Mouse (Mus musculus) thymus, adult 2 months (tissue): ENCODE data around the gene Alg5. TPM values are rescaled to one million over a fixed set of nuclear protein-coding genes. Genes with fewer than 3 reads are reported as not detected.
A peak's percentile ranks its signal among the peaks of the same experiment; 100 is the strongest.

Experiments used
- DNase-seq: peaks from one replicate; pipeline ENCODE4 v3.0.0; 2021
- H3K27ac ChIP-seq: fragments of 200-500 bp; 2 replicates; pipeline ENCODE4 v1.5.1; 2012; ENCODE audit warnings: low read length, control low read depth; ENCODE audit not compliant: control insufficient read depth, insufficient read depth
- H3K27me3 ChIP-seq: fragments of 200-500 bp; 2 replicates; pipeline ENCODE4 v1.6.1; 2012; ENCODE audit warnings: mild to moderate bottlenecking, low read length, moderate library complexity, mixed read lengths; ENCODE audit not compliant: control insufficient read depth, insufficient read depth
- H3K36me3 ChIP-seq: fragments of 200-500 bp; 2 replicates; pipeline ENCODE4 v1.6.1; 2012; ENCODE audit warnings: mild to moderate bottlenecking, low read length, moderate library complexity; ENCODE audit not compliant: control insufficient read depth, insufficient read depth
- H3K4me1 ChIP-seq: fragments of 200-500 bp; replicated peaks from 2 replicates; pipeline ENCODE4 v1.6.1; 2012; ENCODE audit warnings: low read length; ENCODE audit not compliant: control insufficient read depth, insufficient read depth
- H3K4me3 ChIP-seq: fragments of 200-500 bp; 2 replicates; pipeline ENCODE4 v1.5.1; 2012; ENCODE audit warnings: mild to moderate bottlenecking, low read length, control low read depth, moderate library complexity; ENCODE audit not compliant: control insufficient read depth, insufficient read depth
- CTCF ChIP-seq: fragments of 200-500 bp; IDR thresholded peaks from 2 replicates; pipeline ENCODE4 v1.5.1; 2012; ENCODE audit warnings: mild to moderate bottlenecking, control low read depth, low read length, moderate library complexity, borderline replicate concordance; ENCODE audit not compliant: control insufficient read depth, poor library complexity, insufficient read depth; ENCODE audit errors: extremely low read depth
- POLR2A ChIP-seq: fragments of 200-500 bp; IDR thresholded peaks from 2 replicates; pipeline ENCODE4 v1.6.1; 2012; ENCODE audit warnings: mild to moderate bottlenecking, low read length, control low read depth, moderate library complexity; ENCODE audit not compliant: control insufficient read depth, poor library complexity, insufficient read depth; ENCODE audit errors: extremely low read depth
- WGBS: fragments of 180-500 bp; shearing (Covaris S2); methylation state at CpG from one replicate; pipeline ENCODE4 v1.1.7; 2018; 5-methylcytosine and 5-hydroxymethylcytosine counted together
- polyA plus RNA-seq: library from polyadenylated mRNA; depleted of rRNA; stranded (reverse); fragments of >200 nt; gene quantifications from 2 replicates; pipeline ENCODE4 v1.2.3, GENCODE M21; 2012; rRNA removed

The Alg5 gene
- polyA plus RNA-seq, 1 experiment = 15.7 TPM

GRCm38 (mm10) chr3:54795379-54795778, 60.0 kb downstream of the Alg5 start:
- Histone ChIP-seq H3K27ac (no peak overlapping the region), H3K4me3 (no peak overlapping the region), H3K27me3 (no peaks in the 10 kb centered on the region), H3K4me1 (no peaks in the 10 kb centered on the region), H3K36me3 (no peaks in the 10 kb centered on the region)
- no peak for TF ChIP-seq CTCF
- TF ChIP-seq POLR2A = no peak
- 97% methylated on average over 5 of the region's 5 CpGs for WGBS
- peak; percentile 8 for DNase-seq

GRCm38 (mm10) chr3:54795806-54796205, 60.5 kb downstream of the Alg5 start:
- Histone ChIP-seq H3K4me1 (no peaks in the 10 kb centered on the region), H3K36me3 (no peaks in the 10 kb centered on the region), H3K27me3 (no peaks in the 10 kb centered on the region), H3K4me3 (no peak overlapping the region), H3K27ac (no peak overlapping the region)
- TF ChIP-seq CTCF (no peak), POLR2A (no peak)
- no peak for DNase-seq
- 92% methylated on average over 1 of the region's 1 CpGs for WGBS

- WGBS = 38% methylated on average over 16 of the region's 16 CpGs
- Histone ChIP-seq H3K4me1 (no peaks in the 10 kb centered on the region), H3K4me3 (no peak overlapping the region), H3K27me3 (no peaks in the 10 kb centered on the region), H3K36me3 (no peaks in the 10 kb centered on the region), H3K27ac (no peak overlapping the region)
- peak; percentile 51 for DNase-seq
- TF ChIP-seq CTCF (peak; percentile 50; the same call in 1 of the 2 replicates), POLR2A (no peak)
Measured at GRCm38 (mm10) chr3:54797211-54797610, 61.9 kb downstream of the Alg5 start.

Other genes starting within 250 kb of the Alg5 start
- gene Supt20, start 42.7 kb upstream of the Alg5 start, polyA plus RNA-seq = 103 and 117 TPM in 2 replicates
- not detected in 2 replicates for gene Gm21958, start 21.2 kb upstream of the Alg5 start, polyA plus RNA-seq
- gene Exosc8, start 146 bp upstream of the Alg5 start, polyA plus RNA-seq = 73.9 and 76.4 TPM in 2 replicates
- gene Smad9, start 20.0 kb downstream of the Alg5 start, polyA plus RNA-seq = 0.20 and 0.36 TPM in 2 replicates
- gene Rfxap, start 72.3 kb downstream of the Alg5 start, polyA plus RNA-seq = 29.8 and 42.3 TPM in 2 replicates
- gene Sertm1, start 180.3 kb downstream of the Alg5 start, polyA plus RNA-seq = 0.04 and 0.12 TPM in 2 replicates